ENCODE assay signal across 1 mouse cellular context in the genomic region with DNA sequence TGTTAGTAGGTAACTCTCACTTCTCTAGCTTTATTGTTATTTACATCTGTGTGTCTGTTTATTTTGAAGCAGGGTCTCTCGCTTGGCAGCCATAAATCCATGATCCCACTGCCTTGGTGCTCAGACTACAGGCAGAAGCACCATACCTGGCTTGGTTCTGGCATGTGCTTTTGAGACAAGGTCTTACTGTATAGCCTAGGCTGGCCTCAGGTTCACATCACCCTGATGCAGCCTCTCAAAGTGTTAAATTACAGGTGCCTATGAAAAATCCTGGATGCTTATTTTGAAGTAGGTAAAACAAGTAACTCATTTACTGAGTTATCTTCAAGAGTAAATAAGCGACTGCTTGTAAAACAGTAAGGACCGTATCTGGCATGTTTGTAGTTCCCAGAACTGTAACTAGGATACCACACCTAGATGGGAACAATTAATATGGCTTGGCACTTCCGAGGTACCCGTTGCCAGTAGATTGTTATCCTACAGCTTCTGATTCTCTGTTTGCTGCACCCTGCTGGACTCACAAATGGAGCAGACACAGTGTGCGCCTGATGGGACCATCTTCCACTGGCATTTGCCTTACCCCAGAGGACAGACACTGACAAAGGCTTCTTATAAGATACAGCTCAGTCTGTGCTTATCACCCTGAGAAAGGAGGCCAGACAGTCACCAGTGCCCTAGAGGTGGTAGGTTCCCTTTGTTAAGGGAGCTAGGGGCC.
TF ChIP-seq lines count a peak whose summit lies in the region.

No protein-coding gene starts in this region.

TF ChIP-seq in MEL, 35 proteins besides CTCF, POLR2A, EP300 and RAD21:
- no peak for TF ChIP-seq NRF1 (IDR thresholded peaks at IDR 0.05; ENCODE audit: insufficient read depth, low read depth, low read length, poor library complexity, severe bottlenecking)
- TF ChIP-seq TCF12 (IDR thresholded peaks at IDR 0.05; ENCODE audit: low read depth, low read length): no peak
- no peak for TF ChIP-seq TAL1 (IDR thresholded peaks at IDR 0.05; ENCODE audit: low read length)
- TF ChIP-seq GATA1 (IDR thresholded peaks at IDR 0.05; ENCODE audit: low read depth, low read length): 0 out of 2 replicates have a peak, but pooled peaks have one; percentile 19
- TF ChIP-seq ZKSCAN1 (IDR thresholded peaks at IDR 0.05; ENCODE audit: low read depth, low read length): 0 out of 2 replicates have a peak, but pooled peaks have one; percentile 69
- no peak for TF ChIP-seq POLR2AphosphoS5 (IDR thresholded peaks at IDR 0.05; ENCODE audit: borderline replicate concordance, low read depth, low read length)
- TF ChIP-seq USF2 (IDR thresholded peaks at IDR 0.05; ENCODE audit: borderline replicate concordance in 1 of 2, insufficient read depth in 1 of 2, low read depth in 1 of 2, low read length in 2 of 2): no peak
